Mouse (Mus musculus) kidney, postnatal 0 days (tissue): ENCODE results near the gene Anxa6. TPM values are rescaled to one million over a fixed set of nuclear protein-coding genes. Genes with fewer than 3 reads are reported as not detected.
A peak's percentile ranks its signal among the peaks of the same experiment; 100 is the strongest.

Experiments
- ATAC-seq: fragments of 200-750 bp; cut with Nextera tagmentation; replicated peaks from 2 replicates; pipeline ENCODE4 v1.8.0; 2017; ENCODE audit warnings: low read depth, moderate number of reproducible peaks, moderate TSS enrichment, moderate library complexity; ENCODE audit not compliant: low FRiP score
- DNase-seq: peaks from one replicate; pipeline ENCODE4 v3.0.0-alpha.2; 2016; ENCODE audit warnings: low spot score
- H3K27ac ChIP-seq: fragments of 300-500 bp; sonication (generic); 2 replicates; pipeline ENCODE4 v1.5.1; 2014; ENCODE audit warnings: mild to moderate bottlenecking
- H3K27me3 ChIP-seq: fragments of 300-500 bp; sonication (generic); 2 replicates; pipeline ENCODE4 v1.6.1; 2014; ENCODE audit warnings: low read length, mixed read lengths; ENCODE audit not compliant: insufficient read depth
- H3K36me3 ChIP-seq: fragments of 300-500 bp; sonication (generic); 2 replicates; pipeline ENCODE4 v1.6.1; 2014; ENCODE audit warnings: low read length, mixed read lengths; ENCODE audit not compliant: insufficient read depth
- H3K4me1 ChIP-seq: fragments of 300-500 bp; sonication (generic); replicated peaks from 2 replicates; pipeline ENCODE4 v1.6.1; 2014; ENCODE audit warnings: antibody characterized with exemption, low read length, mixed read lengths; ENCODE audit not compliant: insufficient read depth
- H3K4me2 ChIP-seq: fragments of 300-500 bp; sonication (generic); 2 replicates; pipeline ENCODE4 v1.6.1; 2014; ENCODE audit warnings: mild to moderate bottlenecking, low read length, moderate library complexity, mixed read lengths
- H3K4me3 ChIP-seq: fragments of 300-500 bp; sonication (generic); replicated peaks from 2 replicates; pipeline ENCODE4 v1.5.1; 2014; ENCODE audit warnings: low read depth, low read length
- H3K9ac ChIP-seq: fragments of 300-500 bp; sonication (generic); 2 replicates; pipeline ENCODE4 v1.6.1; 2014; ENCODE audit warnings: low read depth, low read length
- H3K9me3 ChIP-seq: fragments of 300-500 bp; sonication (generic); replicated peaks from 2 replicates; pipeline ENCODE4 v1.6.1; 2016; ENCODE audit warnings: low read length, inconsistent platforms, mixed read lengths
- CTCF ChIP-seq: IDR thresholded peaks from 2 replicates; pipeline ENCODE4 v1.5.1; 2016; ENCODE audit warnings: antibody characterized with exemption, low read depth, mild to moderate bottlenecking, moderate library complexity
- WGBS: fragments of 180-500 bp; shearing (Covaris S2); extraction: QIAGEN DNeasy Blood & Tissue Kit; methylation state at CpG from one replicate; pipeline ENCODE4 v1.1.7; 2014; 5-methylcytosine and 5-hydroxymethylcytosine counted together
- polyA plus RNA-seq: library from polyadenylated mRNA; unstranded; fragments of >200 nt; fragmentation: Nextera tagmentation; extraction: Ambion mirVana; gene quantifications from 2 replicates; pipeline ENCODE4 v1.2.1, GENCODE M21; 2015

Gene Anxa6
- polyA plus RNA-seq, 1 experiment from 2014 or later, result 146 TPM

GRCm38 (mm10) chr11:55017201-55017600 lies 16.0 kb downstream of the Anxa6 start:
- H3K4me3 ChIP-seq, result no peak overlapping the region
- no peak for ATAC-seq
- no peak overlapping the region for H3K4me2 ChIP-seq
- DNase-seq, result no peak
- no peaks in the 10 kb centered on the region for H3K9me3 ChIP-seq
- H3K27ac ChIP-seq, result no peak overlapping the region
- WGBS, result 84% methylated on average over 2 of the region's 2 CpGs
- TF ChIP-seq CTCF, result no peak
- H3K9ac ChIP-seq, result no peak overlapping the region
- H3K4me1 ChIP-seq, result peaks cover 8% of the 10 kb centered on the region
- peaks cover 13% of the 10 kb centered on the region; the same call in 1 of the 2 replicates for H3K36me3 ChIP-seq
- no peaks in the 10 kb centered on the region for H3K27me3 ChIP-seq

GRCm38 (mm10) chr11:55016758-55017157 lies 16.5 kb downstream of the Anxa6 start:
- no peak overlapping the region for H3K9ac ChIP-seq
- no peak overlapping the region for H3K27ac ChIP-seq
- no peaks in the 10 kb centered on the region for H3K27me3 ChIP-seq
- H3K4me2 ChIP-seq, result no peak overlapping the region
- H3K4me3 ChIP-seq, result no peak overlapping the region
- 91% methylated on average over 1 of the region's 1 CpGs for WGBS
- DNase-seq, result no peak
- no peak for TF ChIP-seq CTCF
- H3K36me3 ChIP-seq, result peaks cover 13% of the 10 kb centered on the region; the same call in 1 of the 2 replicates
- ATAC-seq, result no peak
- peaks cover 4% of the 10 kb centered on the region; the same call in 1 of the 2 replicates for H3K4me1 ChIP-seq
- H3K9me3 ChIP-seq, result no peaks in the 10 kb centered on the region

DNA sequence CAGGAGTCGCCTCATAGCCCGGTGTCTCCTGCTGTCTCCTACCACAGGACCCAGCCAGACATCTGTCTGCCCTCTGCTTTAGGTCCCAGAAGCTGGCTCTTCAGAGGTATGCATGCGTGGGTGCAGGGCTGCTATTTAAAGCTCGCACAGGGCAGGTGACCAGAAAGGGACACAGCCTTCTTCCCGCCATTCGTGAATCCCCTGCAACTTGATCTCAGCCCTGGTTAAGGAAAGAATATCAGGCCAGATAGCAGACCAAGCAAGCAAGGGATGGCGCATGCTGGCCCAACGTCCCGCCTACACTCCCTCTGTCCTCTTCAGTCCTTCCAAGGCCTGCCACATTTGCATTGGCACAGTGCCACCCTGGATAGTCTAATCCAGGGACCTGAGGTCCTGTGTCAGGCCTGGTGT lies 17.4 kb downstream of the Anxa6 start:
- H3K27ac ChIP-seq, result 0 out of 2 replicates have a peak overlapping the region, but pooled peaks have one; percentile 47
- no peak for ATAC-seq
- H3K9ac ChIP-seq, result 0 out of 2 replicates have a peak overlapping the region, but pooled peaks have one; percentile 8
- H3K4me1 ChIP-seq, result no peaks in the 10 kb centered on the region
- no peak overlapping the region for H3K4me3 ChIP-seq
- TF ChIP-seq CTCF, result no peak
- H3K27me3 ChIP-seq, result no peaks in the 10 kb centered on the region
- H3K36me3 ChIP-seq, result peaks cover 18% of the 10 kb centered on the region
- 48% methylated on average over 9 of the region's 9 CpGs for WGBS
- no peaks in the 10 kb centered on the region for H3K9me3 ChIP-seq
- H3K4me2 ChIP-seq, result no peak overlapping the region
- peak; percentile 38 for DNase-seq

GRCm38 (mm10) chr11:55015264-55015663 lies 18.0 kb downstream of the Anxa6 start:
- no peak for TF ChIP-seq CTCF
- no peaks in the 10 kb centered on the region for H3K27me3 ChIP-seq
- H3K4me2 ChIP-seq, result no peak overlapping the region
- no peaks in the 10 kb centered on the region for H3K4me1 ChIP-seq
- DNase-seq, result no peak
- H3K9ac ChIP-seq, result 0 out of 2 replicates have a peak overlapping the region, but pooled peaks have one; percentile 8
- H3K36me3 ChIP-seq, result peaks cover 20% of the 10 kb centered on the region
- H3K4me3 ChIP-seq, result no peak overlapping the region
- WGBS, result 82% methylated on average over 3 of the region's 3 CpGs
- no peak for ATAC-seq
- 0 out of 2 replicates have a peak overlapping the region, but pooled peaks have one; percentile 47 for H3K27ac ChIP-seq
- no peaks in the 10 kb centered on the region for H3K9me3 ChIP-seq

DNA sequence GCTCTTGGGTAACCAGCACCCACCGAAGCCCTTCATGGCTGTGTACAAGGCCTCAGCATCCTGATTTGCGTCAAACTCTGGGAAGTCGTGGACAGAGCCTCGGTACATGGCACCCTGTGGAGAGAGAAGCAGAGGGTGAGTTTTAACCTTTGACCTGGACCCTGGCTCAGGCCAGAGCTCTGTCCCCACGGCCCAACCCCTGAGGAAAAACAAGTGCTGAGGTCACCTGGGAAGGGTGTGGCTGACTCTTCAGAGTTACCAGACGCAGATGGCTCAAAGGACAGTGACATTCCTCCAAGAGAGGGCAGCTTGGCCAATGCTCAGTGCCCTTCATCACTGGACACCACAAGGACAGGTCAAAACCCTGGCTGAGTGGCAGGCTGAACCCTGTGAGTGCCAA lies 19.4 kb downstream of the Anxa6 start:
- H3K27ac ChIP-seq, result no peak overlapping the region
- H3K9me3 ChIP-seq, result no peaks in the 10 kb centered on the region
- no peak overlapping the region for H3K9ac ChIP-seq
- no peak overlapping the region for H3K4me2 ChIP-seq
- TF ChIP-seq CTCF, result no peak
- H3K4me1 ChIP-seq, result no peaks in the 10 kb centered on the region
- ATAC-seq (no peak), DNase-seq (no peak)
- H3K27me3 ChIP-seq, result no peaks in the 10 kb centered on the region
- no peak overlapping the region for H3K4me3 ChIP-seq
- H3K36me3 ChIP-seq, result peaks cover 29% of the 10 kb centered on the region
- WGBS, result 76% methylated on average over 6 of the region's 6 CpGs

DNA sequence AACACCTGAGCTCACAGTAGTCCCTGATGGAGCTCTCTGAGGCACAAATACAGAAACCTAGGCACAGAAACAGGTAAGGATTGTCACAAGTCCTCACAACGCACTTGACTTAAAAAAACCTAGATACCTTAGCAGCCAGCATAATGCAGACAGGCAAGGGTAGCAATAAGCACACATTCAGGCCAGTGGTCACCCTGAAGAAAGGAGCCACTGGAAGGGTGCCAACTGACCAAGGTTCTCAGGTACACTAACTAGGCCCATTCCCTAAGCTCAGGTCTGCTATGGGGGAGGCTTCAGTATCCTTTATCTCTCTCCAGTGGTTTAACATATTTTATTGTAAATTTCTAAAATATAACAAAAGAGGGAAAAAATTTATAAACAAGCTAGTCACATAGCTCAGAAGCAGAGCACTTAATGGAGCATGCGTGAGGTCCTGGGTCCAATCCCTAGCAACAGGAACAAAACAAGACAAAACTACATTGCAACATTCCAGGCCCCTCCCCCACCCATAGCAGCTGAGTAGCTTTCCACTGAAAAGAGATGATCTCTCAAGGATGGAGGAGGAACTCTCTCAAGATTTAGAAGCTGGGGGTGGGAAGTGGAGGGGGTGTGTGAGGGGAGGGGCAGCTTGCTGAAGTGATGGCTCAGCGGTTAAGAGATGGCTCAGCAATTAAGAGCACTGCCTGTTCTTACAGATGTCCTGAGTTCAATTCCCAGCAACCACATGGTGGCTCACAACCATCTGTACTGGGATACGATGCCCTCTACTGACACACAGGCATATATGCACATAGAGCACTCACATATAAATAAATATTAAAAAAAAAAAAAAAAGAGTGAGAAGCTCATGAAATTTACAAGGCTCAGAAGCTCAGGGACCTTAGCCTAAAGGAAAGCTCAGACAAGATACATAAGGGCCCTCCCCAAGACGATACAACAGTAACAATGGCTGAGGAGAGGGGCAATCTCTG lies 20.4 kb downstream of the Anxa6 start:
- Histone ChIP-seq H3K36me3 (peaks cover 38% of the 10 kb centered on the region), H3K9me3 (no peaks in the 10 kb centered on the region), H3K27me3 (no peaks in the 10 kb centered on the region), H3K4me1 (no peaks in the 10 kb centered on the region), H3K4me2 (no peak overlapping the region), H3K27ac (peak overlapping the region; percentile 25), H3K4me3 (no peak overlapping the region), H3K9ac (no peak overlapping the region)
- ATAC-seq (peak; percentile 71), DNase-seq (peak; percentile 83)
- WGBS, result 72% methylated on average over 5 of the region's 5 CpGs
- peak; percentile 35 for TF ChIP-seq CTCF
